Mouse (Mus musculus) intestine, embryonic 15.5 days (tissue): Measurements from ENCODE around the gene Upk1a. TPM values are rescaled to one million over a fixed set of nuclear protein-coding genes. Genes with fewer than 3 reads are reported as not detected.

ENCODE experiments used
- polyA plus RNA-seq: library from polyadenylated mRNA; unstranded; fragments of >200 nt; fragmentation: Nextera tagmentation; extraction: Ambion mirVana; gene quantifications from 2 replicates; pipeline ENCODE4 v1.2.1, GENCODE M21; 2015

The Upk1a gene
- polyA plus RNA-seq, 1 experiment from 2014 or later, result 10.0 TPM

Other genes with a start within 250 kb of the Upk1a start
- gene Tyrobp, start 199.1 kb downstream of the Upk1a start, polyA plus RNA-seq, result 49.8 and 63.7 TPM in 2 replicates
- gene Hcst, start 193.0 kb downstream of the Upk1a start, polyA plus RNA-seq, result 2.2 and 2.5 TPM in 2 replicates
- gene Nfkbid, start 191.1 kb downstream of the Upk1a start, polyA plus RNA-seq, result 2.1 and 2.4 TPM in 2 replicates
- 39.0 and 40.8 TPM in 2 replicates for gene Aplp1, start 167.3 kb downstream of the Upk1a start, polyA plus RNA-seq
- 2.0 and 3.0 TPM in 2 replicates for gene Kirrel2, start 155.2 kb downstream of the Upk1a start, polyA plus RNA-seq
- gene Nphs1, start 154.5 kb downstream of the Upk1a start, polyA plus RNA-seq, result 1.3 and 3.3 TPM in 2 replicates
- gene Prodh2, start 119.2 kb downstream of the Upk1a start, polyA plus RNA-seq, result 5.0 and 5.2 TPM in 2 replicates
- 7.4 and 7.8 TPM in 2 replicates for gene Arhgap33, start 77.8 kb downstream of the Upk1a start, polyA plus RNA-seq
- 37.8 and 41.5 TPM in 2 replicates for gene Hspb6, start 60.7 kb downstream of the Upk1a start, polyA plus RNA-seq
- gene Proser3, start 60.5 kb downstream of the Upk1a start, polyA plus RNA-seq, result 8.7 and 10.0 TPM in 2 replicates
- 46.3 and 48.4 TPM in 2 replicates for gene Lin37, start 53.0 kb downstream of the Upk1a start, polyA plus RNA-seq
- 73.4 and 76.6 TPM in 2 replicates for gene U2af1l4, start 49.5 kb downstream of the Upk1a start, polyA plus RNA-seq
- 9.0 and 10.3 TPM in 2 replicates for gene Gm49396, start 49.5 kb downstream of the Upk1a start, polyA plus RNA-seq
- gene Psenen, start 49.2 kb downstream of the Upk1a start, polyA plus RNA-seq, result 148 and 151 TPM in 2 replicates
- gene Igflr1, start 47.4 kb downstream of the Upk1a start, polyA plus RNA-seq, result 2.2 and 2.9 TPM in 2 replicates
- gene Kmt2b, start 24.1 kb downstream of the Upk1a start, polyA plus RNA-seq, result 6.5 and 7.2 TPM in 2 replicates
- gene Zbtb32, start 13.9 kb downstream of the Upk1a start, polyA plus RNA-seq, result 0.87 and 1.6 TPM in 2 replicates
- gene Cox6b1, start 13.3 kb upstream of the Upk1a start, polyA plus RNA-seq, result 1,191 and 1,300 TPM in 2 replicates
- gene Etv2, start 23.0 kb upstream of the Upk1a start, polyA plus RNA-seq, result not detected in 2 replicates
- gene Rbm42, start 37.5 kb upstream of the Upk1a start, polyA plus RNA-seq, result 102 and 107 TPM in 2 replicates
- gene Haus5, start 52.1 kb upstream of the Upk1a start, polyA plus RNA-seq, result 38.7 and 40.5 TPM in 2 replicates
- gene Pmis2, start 58.8 kb upstream of the Upk1a start, polyA plus RNA-seq, result not detected in 2 replicates
- gene 2200002J24Rik, start 86.1 kb upstream of the Upk1a start, polyA plus RNA-seq, result 3.2 and 4.7 TPM in 2 replicates
- 1.3 and 2.0 TPM in 2 replicates for gene Atp4a, start 99.4 kb upstream of the Upk1a start, polyA plus RNA-seq
- gene Tmem147, start 116.7 kb upstream of the Upk1a start, polyA plus RNA-seq, result 220 and 257 TPM in 2 replicates
- gene Gapdhs, start 130.8 kb upstream of the Upk1a start, polyA plus RNA-seq, result 0.10 and 0.33 TPM in 2 replicates
- gene Sbsn, start 138.6 kb upstream of the Upk1a start, polyA plus RNA-seq, result 1.4 TPM in 2 replicates
- gene Dmkn, start 150.9 kb upstream of the Upk1a start, polyA plus RNA-seq, result 4.6 and 5.3 TPM in 2 replicates
- 1.9 and 2.8 TPM in 2 replicates for gene Krtdap, start 175.0 kb upstream of the Upk1a start, polyA plus RNA-seq
- 10.9 and 15.5 TPM in 2 replicates for gene Ffar2, start 210.9 kb upstream of the Upk1a start, polyA plus RNA-seq
- 0.54 and 0.83 TPM in 2 replicates for gene Ffar3, start 243.3 kb upstream of the Upk1a start, polyA plus RNA-seq
- 0.25 and 0.27 TPM in 2 replicates for gene Ffar1, start 248.7 kb upstream of the Upk1a start, polyA plus RNA-seq